Comparison of ENCODE assay signal across 23 mouse cellular contexts in genomic region chr6:48698066-48698856, GRCm38 (mm10). TPM values are rescaled to one million over a fixed set of nuclear protein-coding genes. Genes with fewer than 3 reads are reported as not detected.
DNase-seq lines count a peak whose midpoint lies in the region; ATAC-seq and TF ChIP-seq lines count a peak whose summit lies in the region.
"Had no signal": no experiment of that assay in that cellular context is flagged by ENCODE, and none has a peak within 500 bp of the region (broad histone marks: within the 10 kb centered on the region; RNA-seq: fewer than 3 reads in every experiment).

No protein-coding gene starts in this region.

- no peaks in the 10 kb centered on the region for H3K4me1 ChIP-seq in heart, embryonic 16.5 days (ENCODE audit: control insufficient read depth, insufficient read depth, low read length)
- H3K4me1 ChIP-seq in liver, adult 2 months (ENCODE audit: control insufficient read depth, insufficient read depth, low read length), result peaks cover under 1% of the 10 kb centered on the region; the same call in 1 of the 2 replicates
- no peaks in the 10 kb centered on the region for H3K4me1 ChIP-seq in liver, embryonic 11.5 days (replicated peaks; ENCODE audit: control insufficient read depth, insufficient read depth, low read length)
- peaks cover 29 to 70% of the 10 kb centered on the region in 2 experiments for H3K4me1 ChIP-seq in CH12.LX (ENCODE audit: control insufficient read depth in 1 of 2, insufficient read depth in 2 of 2)
- H3K4me1 ChIP-seq in cortical plate, adult 2 months (ENCODE audit: control insufficient read depth, insufficient read depth, low read length), result no peaks in the 10 kb centered on the region
- H3K4me1 ChIP-seq: heart, embryonic 10.5 days; hindbrain, embryonic 10.5 days had no signal

- no peaks in the 10 kb centered on the region for H3K27me3 ChIP-seq in heart, embryonic 16.5 days (ENCODE audit: control insufficient read depth, insufficient read depth, low read length)
- no peaks in the 10 kb centered on the region for H3K27me3 ChIP-seq in liver, adult 2 months (ENCODE audit: control insufficient read depth, insufficient read depth, low read length)
- H3K27me3 ChIP-seq in liver, embryonic 11.5 days (replicated peaks; ENCODE audit: control insufficient read depth, insufficient read depth, low read length), result no peaks in the 10 kb centered on the region; the same call in 1 of the 2 replicates
- no peaks in the 10 kb centered on the region for H3K27me3 ChIP-seq in CH12.LX (replicated peaks)

- peak; percentile 28; the same call in 1 of the 2 replicates for TF ChIP-seq EP300 in CH12.LX (IDR thresholded peaks at IDR 0.05; ENCODE audit: low read length)

- H3K79me2 ChIP-seq in liver, adult 2 months (ENCODE audit: control insufficient read depth, insufficient read depth, low read length), result no peaks in the 10 kb centered on the region
- peaks cover 6% of the 10 kb centered on the region for H3K79me2 ChIP-seq in CH12.LX (replicated peaks; ENCODE audit: control insufficient read depth, extremely low read depth, insufficient read depth, poor library complexity, severe bottlenecking)

- no peak overlapping the region for H3K4me3 ChIP-seq in heart, embryonic 16.5 days (ENCODE audit: low read length)
- H3K4me3 ChIP-seq in liver, adult 2 months (ENCODE audit: insufficient read depth, low read depth, low read length), result no peak overlapping the region
- H3K4me3 ChIP-seq in liver, embryonic 11.5 days (ENCODE audit: low read depth, low read length), result no peak overlapping the region
- peak overlapping the region; percentile 19 to 45 (median 26) for H3K4me3 ChIP-seq in CH12.LX (replicated peaks in 1 of 3; ENCODE audit: low read depth in 2 of 3, low read length in 2 of 3, poor library complexity in 1 of 3)
- H3K4me3 ChIP-seq in cortical plate, adult 2 months (ENCODE audit: insufficient read depth, low read length), result no peak overlapping the region
- H3K4me3 ChIP-seq: embryonic facial prominence, embryonic 10.5 days; heart, embryonic 10.5 days; hindbrain, embryonic 10.5 days had no signal

- TF ChIP-seq CTCF in liver, adult 2 months (IDR thresholded peaks at IDR 0.05; ENCODE audit: low read depth, low read length), result no peak
- no peak for TF ChIP-seq CTCF in CH12.LX (conservative IDR thresholded peaks at IDR 0.05 in 1 of 2, IDR thresholded peaks at IDR 0.05 in 1 of 2; ENCODE audit: low read depth in 2 of 2, low read length in 2 of 2)
- TF ChIP-seq CTCF in cortical plate, adult 2 months (IDR thresholded peaks at IDR 0.05; ENCODE audit: extremely low read depth, insufficient read depth, low read length), result no peak

- in situ Hi-C loops in CH12.LX (cut with MboI; ENCODE audit: low pct_ligation_motif_present, low pct_unique_long_range_greater_than_20kb, low sequenced_read_pairs), result no loop called here

- no peak overlapping the region for H3K4me2 ChIP-seq in heart, embryonic 16.5 days (ENCODE audit: low read depth, low read length)
- H3K4me2 ChIP-seq in liver, embryonic 11.5 days, result no peak overlapping the region
- H3K4me2 ChIP-seq in CH12.LX (ENCODE audit: insufficient read depth, low read depth, poor library complexity, severe bottlenecking), result peak overlapping the region; percentile 63

- peaks cover 4% of the 10 kb centered on the region; the same call in 1 of the 2 replicates for H3K36me3 ChIP-seq in heart, embryonic 16.5 days (ENCODE audit: control insufficient read depth, insufficient read depth)
- H3K36me3 ChIP-seq in liver, adult 2 months (ENCODE audit: control insufficient read depth, insufficient read depth, low read length), result 0 out of 2 replicates have a peak, but pooled peaks cover 4% of the 10 kb centered on the region
- no peaks in the 10 kb centered on the region for H3K36me3 ChIP-seq in liver, embryonic 11.5 days (ENCODE audit: control insufficient read depth, insufficient read depth, low read length)
- H3K36me3 ChIP-seq in CH12.LX (replicated peaks in 1 of 2; ENCODE audit: control insufficient read depth in 1 of 2, insufficient read depth in 1 of 2, low read length in 1 of 2), result peaks cover 27 to 52% of the 10 kb centered on the region in 2 experiments
- H3K36me3 ChIP-seq: embryonic facial prominence, embryonic 10.5 days; heart, embryonic 10.5 days; hindbrain, embryonic 10.5 days had no signal

- peak overlapping the region; percentile 61 for H3K27ac ChIP-seq in heart, embryonic 16.5 days (ENCODE audit: low read length)
- peak overlapping the region; percentile 55 for H3K27ac ChIP-seq in liver, adult 2 months (replicated peaks; ENCODE audit: insufficient read depth, low read depth, low read length)
- no peak overlapping the region for H3K27ac ChIP-seq in liver, embryonic 11.5 days (ENCODE audit: low read depth, low read length)
- H3K27ac ChIP-seq in CH12.LX (ENCODE audit: insufficient read depth, low read depth), result peak overlapping the region; percentile 98
- H3K27ac ChIP-seq in cortical plate, adult 2 months (ENCODE audit: insufficient read depth, low read length), result 0 out of 2 replicates have a peak overlapping the region, but pooled peaks have one; percentile 1
- H3K27ac ChIP-seq: embryonic facial prominence, embryonic 10.5 days; hindbrain, embryonic 10.5 days; stomach, postnatal 0 days had no signal

- no peak for TF ChIP-seq RAD21 in CH12.LX (IDR thresholded peaks at IDR 0.05; ENCODE audit: low read depth, low read length)

- no peak for ATAC-seq in heart, embryonic 16.5 days (replicated peaks; ENCODE audit: extremely low read depth, insufficient read depth, low FRiP score)
- no peak for ATAC-seq in liver, embryonic 11.5 days (replicated peaks; ENCODE audit: low FRiP score)

- dilution Hi-C loops in CH12.LX (cut with MboI; ENCODE audit: extremely low pct_ligation_motif_present, extremely low pct_unique_long_range_greater_than_20kb, low sequenced_read_pairs), result no loop called here

- no peaks in the 10 kb centered on the region for H3K9me3 ChIP-seq in heart, embryonic 16.5 days (replicated peaks; ENCODE audit: control insufficient read depth, low read length)
- H3K9me3 ChIP-seq in liver, embryonic 11.5 days (ENCODE audit: control insufficient read depth, low read length), result no peaks in the 10 kb centered on the region
- H3K9me3 ChIP-seq in CH12.LX (replicated peaks; ENCODE audit: low read length), result peaks cover 31% of the 10 kb centered on the region
- H3K9me3 ChIP-seq: heart, embryonic 10.5 days; hindbrain, embryonic 10.5 days had no signal

- DNase-seq in heart, adult 8-10 months (ENCODE audit: low spot score), result no peak
- no peak for DNase-seq in liver, adult 2 months (ENCODE audit: extremely low read depth, low read depth, low spot score)
- no peak for DNase-seq in liver, embryonic 11.5 days (ENCODE audit: low spot score)
- no peak for DNase-seq in CH12.LX (ENCODE audit: extremely low read depth)
- DNase-seq in right cerebral cortex, postnatal 25 days, result no peak
- DNase-seq: cerebellum, adult 2 months; kidney, postnatal 25 days; liver; lung, postnatal 14 days; midbrain, embryonic 14.5 days had no signal

- TF ChIP-seq POLR2A in liver, adult 2 months (IDR thresholded peaks at IDR 0.05; ENCODE audit: extremely low read depth, insufficient read depth, low read length), result no peak
- TF ChIP-seq POLR2A in CH12.LX (IDR thresholded peaks at IDR 0.05; ENCODE audit: low read depth, low read length), result peak; percentile 41
- TF ChIP-seq POLR2A in cortical plate, adult 2 months (IDR thresholded peaks at IDR 0.05; ENCODE audit: extremely low read depth, insufficient read depth, low read length), result no peak

- 79% methylated on average over 7 of the region's 7 CpGs for WGBS in heart, embryonic 16.5 days
- 87% methylated on average over 7 of the region's 7 CpGs for WGBS in liver, adult 2 months
- 69% methylated on average over 7 of the region's 7 CpGs for WGBS in liver, embryonic 11.5 days

- H3K9ac ChIP-seq in heart, embryonic 16.5 days (ENCODE audit: low read length), result no peak overlapping the region
- no peak overlapping the region for H3K9ac ChIP-seq in liver, adult 2 months (ENCODE audit: low read depth, low read length)
- H3K9ac ChIP-seq in liver, embryonic 11.5 days (ENCODE audit: low read depth, low read length), result no peak overlapping the region
- H3K9ac ChIP-seq in CH12.LX (ENCODE audit: insufficient read depth, low read depth), result peak overlapping the region; percentile 64

RNA-seq across cellular contexts. Expression of gene Gimap6, which starts 9.8 kb away (rescaled TPM):
- polyA plus RNA-seq in heart, embryonic 16.5 days (2015; fragmentation: Nextera tagmentation; extraction: Ambion mirVana), result 42.5 and 46.8 TPM in 2 replicates
- total RNA-seq in heart, adult 8-10 months (2022), result 10 to 100 TPM; 28.6 to 39.2 (median 35.6) TPM
- 13.9 and 19.1 TPM in 2 replicates for total RNA-seq in liver, adult 2 months (2014; rRNA removed)
- 2.6 and 2.8 TPM in 2 replicates for polyA plus RNA-seq in liver, adult 2 months (2012; rRNA removed)
- polyA plus RNA-seq in liver, embryonic 11.5 days (2014; fragmentation: Nextera tagmentation; extraction: Ambion mirVana), result 18.0 and 18.6 TPM in 2 replicates
- total RNA-seq in CH12.LX (2012; rRNA removed) (78.1 and 88.9 TPM in 2 replicates), CH12.LX (2014; rRNA removed) (128 and 158 TPM in 2 replicates)
- polyA plus RNA-seq in CH12.LX (2012; ENCODE audit: insufficient read length, low read depth), result 87.9 and 97.2 TPM in 2 replicates
- 3.6 and 5.1 TPM in 2 replicates for polyA plus RNA-seq in cortical plate, adult 2 months (2012; rRNA removed)
- polyA plus RNA-seq: C2C12 had no signal

RNA-seq across cellular contexts. Expression of gene Gimap4, which starts 13.9 kb away (rescaled TPM):
- polyA plus RNA-seq in heart, embryonic 16.5 days (2015; fragmentation: Nextera tagmentation; extraction: Ambion mirVana), result 35.8 and 37.0 TPM in 2 replicates
- 10 to 100 TPM; 16.1 to 25.6 (median 20.1) TPM for total RNA-seq in heart, adult 8-10 months (2022)
- 11.9 and 15.1 TPM in 2 replicates for total RNA-seq in liver, adult 2 months (2014; rRNA removed)
- 3.9 and 5.5 TPM in 2 replicates for polyA plus RNA-seq in liver, adult 2 months (2012; rRNA removed)
- polyA plus RNA-seq in liver, embryonic 11.5 days (2014; fragmentation: Nextera tagmentation; extraction: Ambion mirVana), result 21.8 and 23.5 TPM in 2 replicates
- total RNA-seq in CH12.LX (2012; rRNA removed) (113 and 144 TPM in 2 replicates), CH12.LX (2014; rRNA removed) (264 and 316 TPM in 2 replicates)
- 203 and 274 TPM in 2 replicates for polyA plus RNA-seq in CH12.LX (2012; ENCODE audit: insufficient read length, low read depth)
- polyA plus RNA-seq in cortical plate, adult 2 months (2012; rRNA removed), result 0.31 and 0.51 TPM in 2 replicates

RNA-seq across cellular contexts. Expression of gene Gm28053, which starts 20.1 kb away (rescaled TPM):
- polyA plus RNA-seq in heart, embryonic 16.5 days (2015; fragmentation: Nextera tagmentation; extraction: Ambion mirVana), result 2.3 and 5.2 TPM in 2 replicates
- total RNA-seq in heart, adult 8-10 months (2022), result 1 to 10 TPM; 2.7 to 5.0 (median 4.3) TPM
- not detected in 2 replicates for total RNA-seq in liver, adult 2 months (2014; rRNA removed)
- polyA plus RNA-seq in liver, adult 2 months (2012; rRNA removed), result not detected in 2 replicates
- polyA plus RNA-seq in liver, embryonic 11.5 days (2014; fragmentation: Nextera tagmentation; extraction: Ambion mirVana), result 0.77 and 2.2 TPM in 2 replicates
- 10.0 and 12.0 TPM in 2 replicates for total RNA-seq in CH12.LX (2012; rRNA removed)
- 8.0 and 8.8 TPM in 2 replicates for total RNA-seq in CH12.LX (2014; rRNA removed)
- 22.7 and 46.9 TPM in 2 replicates for polyA plus RNA-seq in CH12.LX (2012; ENCODE audit: insufficient read length, low read depth)
- polyA plus RNA-seq in cortical plate, adult 2 months (2012; rRNA removed), result 1.0 TPM in 2 replicates
- total RNA-seq: left cerebral cortex, postnatal 36 days had no signal
- polyA plus RNA-seq: C2C12; embryonic facial prominence, embryonic 10.5 days; hindbrain, embryonic 10.5 days; neural tube, embryonic 14.5 days had no signal

RNA-seq across cellular contexts. Expression of gene Gimap7, which starts 20.2 kb away (rescaled TPM):
- 0.43 TPM in 1 of 2 replicates, not detected in the other for polyA plus RNA-seq in heart, embryonic 16.5 days (2015; fragmentation: Nextera tagmentation; extraction: Ambion mirVana)
- under 1 TPM in 3 of 4 experiments, not detected in 1; 0.22 to 0.78 (median 0.71) TPM for total RNA-seq in heart, adult 8-10 months (2022)
- total RNA-seq in liver, adult 2 months (2014; rRNA removed), result 0.37 and 0.47 TPM in 2 replicates
- polyA plus RNA-seq in liver, adult 2 months (2012; rRNA removed), result 0.19 and 0.35 TPM in 2 replicates
- polyA plus RNA-seq in liver, embryonic 11.5 days (2014; fragmentation: Nextera tagmentation; extraction: Ambion mirVana), result not detected in 2 replicates
- total RNA-seq in CH12.LX (2012; rRNA removed) (14.5 and 16.3 TPM in 2 replicates), CH12.LX (2014; rRNA removed) (4.2 and 4.3 TPM in 2 replicates)
- 7.0 and 7.1 TPM in 2 replicates for polyA plus RNA-seq in CH12.LX (2012; ENCODE audit: insufficient read length, low read depth)
- not detected in 2 replicates for polyA plus RNA-seq in cortical plate, adult 2 months (2012; rRNA removed)
- total RNA-seq: adrenal gland, postnatal 4 days; gastrocnemius, adult 8-10 months; left cerebral cortex, adult 18-20 months; left cerebral cortex, postnatal 36 days had no signal
- polyA plus RNA-seq: C2C12; cerebellum, adult 2 months; embryonic facial prominence, embryonic 10.5 days; forebrain, embryonic 11.5 days; heart, embryonic 10.5 days; hindbrain, embryonic 10.5 days; midbrain, embryonic 14.5 days; neural tube, embryonic 14.5 days; stomach, postnatal 0 days had no signal

RNA-seq across cellular contexts. Expression of gene Gimap9, which starts 22.3 kb away (rescaled TPM):
- 8.6 and 17.5 TPM in 2 replicates for polyA plus RNA-seq in heart, embryonic 16.5 days (2015; fragmentation: Nextera tagmentation; extraction: Ambion mirVana)
- 1 to 10 TPM; 2.6 to 4.2 (median 3.1) TPM for total RNA-seq in heart, adult 8-10 months (2022)
- 11.6 and 12.2 TPM in 2 replicates for total RNA-seq in liver, adult 2 months (2014; rRNA removed)
- polyA plus RNA-seq in liver, adult 2 months (2012; rRNA removed), result 4.2 and 6.3 TPM in 2 replicates
- 14.5 and 17.9 TPM in 2 replicates for polyA plus RNA-seq in liver, embryonic 11.5 days (2014; fragmentation: Nextera tagmentation; extraction: Ambion mirVana)
- 31.0 and 38.5 TPM in 2 replicates for total RNA-seq in CH12.LX (2012; rRNA removed)
- total RNA-seq in CH12.LX (2014; rRNA removed), result 75.1 and 83.9 TPM in 2 replicates
- polyA plus RNA-seq in CH12.LX (2012; ENCODE audit: insufficient read length, low read depth), result 43.4 and 46.1 TPM in 2 replicates
- polyA plus RNA-seq in cortical plate, adult 2 months (2012; rRNA removed), result 0.65 and 0.66 TPM in 2 replicates

Comparison
In these comparisons a context has a peak if more than half of its experiments do, and no peak if none do; other contexts are left out.
1. H3K4me3 ChIP-seq: peak in CH12.LX (3 of 3); none in heart, embryonic 16.5 days (single experiment), liver, adult 2 months (single experiment), liver, embryonic 11.5 days (single experiment) and cortical plate, adult 2 months (single experiment).